Mouse (Mus musculus) lung, adult 2 months (tissue): Measurements from ENCODE around the gene Gm10358. TPM values are rescaled to one million over a fixed set of nuclear protein-coding genes. Genes with fewer than 3 reads are reported as not detected.
"Not testable (repeated sequence)": the region's sequence is repeated elsewhere in the genome, so short reads cannot be mapped to it uniquely, and the experiment has no call there.

Experiments used
- DNase-seq: peaks from one replicate; pipeline ENCODE4 v3.0.0; 2022
- H3K4me1 ChIP-seq: fragments of 200-500 bp; 2 replicates; pipeline ENCODE4 v1.6.1; 2011; ENCODE audit warnings: low read length; ENCODE audit not compliant: control insufficient read depth, insufficient read depth
- H3K4me3 ChIP-seq: fragments of 200-500 bp; replicated peaks from 2 replicates; pipeline ENCODE3; 2011; ENCODE audit warnings: low read depth, mild to moderate bottlenecking, control low read depth, low read length; ENCODE audit errors: extremely low read depth
- CTCF ChIP-seq: fragments of 200-500 bp; IDR thresholded peaks from 2 replicates; pipeline ENCODE4 v1.5.1; 2011; ENCODE audit warnings: mild to moderate bottlenecking, low read length, control low read depth; ENCODE audit not compliant: insufficient read depth
- POLR2A ChIP-seq: fragments of 200-500 bp; IDR thresholded peaks from 2 replicates; pipeline ENCODE4 v1.6.1; 2011; ENCODE audit warnings: low read depth, mild to moderate bottlenecking, control low read depth, low read length, borderline replicate concordance; ENCODE audit errors: extremely low read depth
- WGBS: fragments of 180-500 bp; shearing (Covaris S2); methylation state at CpG from one replicate; pipeline ENCODE4 v1.1.7; 2018; 5-methylcytosine and 5-hydroxymethylcytosine counted together
- polyA plus RNA-seq: library from polyadenylated mRNA; depleted of rRNA; stranded (reverse); fragments of >200 nt; gene quantifications from 2 replicates; pipeline ENCODE4 v1.2.3, GENCODE M21; 2012; rRNA removed

The Gm10358 gene
- not detected in 2 replicates for polyA plus RNA-seq

- WGBS = 95% methylated on average over 5 of the region's 5 CpGs
These were observed at the start of gene Gm10358 for GRCm38 (mm10) chr8:75406489-75406888. TSS of gene Gm10358 (minus strand) at chr8:75406589.

GRCm38 (mm10) chr8:75448394-75448793 lies 42.0 kb upstream of the Gm10358 start, which contains the start of gene Iqcm:
TSS of gene Iqcm (plus strand) at chr8:75448694.
- no peak for DNase-seq
- H3K4me3 ChIP-seq = no peak within 1 kb of the TSS
- H3K4me1 ChIP-seq = no peaks in the 10 kb centered on the region
- no peak for TF ChIP-seq POLR2A
- WGBS = 81% methylated on average over 7 of the region's 7 CpGs

More at GRCm38 (mm10) chr8:75406489-75406888, at the start of gene Gm10358:
- H3K4me3 ChIP-seq = no peak within 1 kb of the TSS
- no peaks in the 10 kb centered on the region for H3K4me1 ChIP-seq
- TF ChIP-seq CTCF (no peak), POLR2A (no peak)
- DNase-seq = no peak

GRCm38 (mm10) chr8:75415696-75416095 lies 9.3 kb upstream of the Gm10358 start:
- not testable (repeated sequence) for H3K4me1 ChIP-seq, DNase-seq, H3K4me3 ChIP-seq
- 78% methylated on average over 3 of the region's 3 CpGs for WGBS

- Histone ChIP-seq H3K4me3 (no peak overlapping the region), H3K4me1 (no peaks in the 10 kb centered on the region)
- TF ChIP-seq POLR2A (no peak), CTCF (no peak)
- WGBS = 66% methylated on average over 4 of the region's 4 CpGs
- DNase-seq = no peak
These were observed 21.6 kb downstream of the Gm10358 start for GRCm38 (mm10) chr8:75384770-75385290.

- no peak overlapping the region for H3K4me3 ChIP-seq
- no peaks in the 10 kb centered on the region for H3K4me1 ChIP-seq
- DNase-seq = no peak
- 63% methylated on average over 1 of the region's 1 CpGs for WGBS
- TF ChIP-seq CTCF (no peak), POLR2A (no peak)
These were observed 30.8 kb downstream of the Gm10358 start for GRCm38 (mm10) chr8:75375530-75376123.

GRCm38 (mm10) chr8:75372006-75372405 lies 34.4 kb downstream of the Gm10358 start:
- no peak for DNase-seq
- H3K4me3 ChIP-seq = no peak overlapping the region
- no peaks in the 10 kb centered on the region for H3K4me1 ChIP-seq
- 89% methylated on average over 2 of the region's 2 CpGs for WGBS
- no peak for TF ChIP-seq CTCF
- TF ChIP-seq POLR2A = no peak

Other genes with a start within 250 kb of the Gm10358 start
- gene Rasd2, start 192.6 kb downstream of the Gm10358 start, polyA plus RNA-seq = 3.6 and 5.9 TPM in 2 replicates
- gene Iqcm, start 42.1 kb upstream of the Gm10358 start, polyA plus RNA-seq = not detected in 2 replicates